In the genomic region with DNA sequence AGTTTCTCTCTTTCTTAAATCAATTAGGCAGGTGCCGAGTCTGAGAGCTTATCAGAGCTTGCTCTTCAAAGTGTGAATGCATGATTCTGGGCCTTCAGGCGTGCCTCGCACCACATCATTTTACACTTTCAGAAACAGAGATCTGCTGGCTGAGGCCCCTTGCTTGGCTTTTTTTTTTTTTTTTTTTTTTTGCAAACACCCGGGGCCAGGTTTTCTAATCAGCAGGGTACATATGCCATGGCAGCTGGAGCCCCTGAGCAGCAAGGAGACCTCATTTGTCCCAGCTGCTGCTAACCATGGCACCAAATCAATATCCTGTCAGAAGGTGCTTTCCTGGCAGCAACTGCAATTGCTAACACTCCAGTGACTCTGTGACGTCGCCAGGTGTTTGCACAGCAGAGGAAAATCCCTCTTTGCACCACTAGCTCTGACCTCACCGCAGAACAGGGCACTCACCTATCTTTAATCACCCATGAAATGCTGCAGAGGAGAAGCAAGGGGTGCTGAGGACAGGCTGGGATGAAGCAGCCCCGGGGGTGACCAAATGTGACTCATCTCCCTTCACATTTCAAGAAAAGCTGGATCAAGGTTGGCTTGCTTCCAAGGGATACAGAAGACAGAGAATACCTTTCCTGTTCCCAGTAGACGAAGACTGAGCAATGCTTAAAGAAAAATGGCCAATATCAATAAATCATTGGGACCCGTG, we compare ENCODE assay signal across 8 mouse cellular contexts.
A peak's percentile ranks its signal among the peaks of the same experiment; 100 is the strongest.
DNase-seq lines count a peak whose midpoint lies in the region; ATAC-seq and TF ChIP-seq lines count a peak whose summit lies in the region.

No protein-coding gene starts in this region.

- WGBS in heart, adult 2 months = 29% methylated on average over 10 of the region's 10 CpGs
- WGBS in forebrain, embryonic 15.5 days = 47% methylated on average over 10 of the region's 10 CpGs
- WGBS in neural tube, embryonic 15.5 days = 33% methylated on average over 10 of the region's 10 CpGs

- no peak overlapping the region for H3K9ac ChIP-seq in heart, adult 2 months (ENCODE audit: low read depth, low read length)
- H3K9ac ChIP-seq in forebrain, embryonic 15.5 days (replicated peaks) = no peak overlapping the region
- H3K9ac ChIP-seq in neural tube, embryonic 15.5 days (replicated peaks) = no peak overlapping the region

- H3K4me2 ChIP-seq in forebrain, embryonic 15.5 days (replicated peaks) = no peak overlapping the region
- no peak overlapping the region for H3K4me2 ChIP-seq in neural tube, embryonic 15.5 days

- no peak for DNase-seq in heart, adult 2 months
- DNase-seq in heart, postnatal 36 days = no peak
- peak; percentile 16 for DNase-seq in lung, postnatal 36 days
- no peak for DNase-seq in lung, postnatal 4 days
- no peak for DNase-seq in spleen, postnatal 14 days (ENCODE audit: low spot score in 2 of 2)
- DNase-seq in thymus, postnatal 36 days = no peak

- H3K36me3 ChIP-seq in heart, adult 2 months (ENCODE audit: control insufficient read depth, insufficient read depth, low read length) = no peaks in the 10 kb centered on the region
- no peaks in the 10 kb centered on the region for H3K36me3 ChIP-seq in forebrain, embryonic 15.5 days
- H3K36me3 ChIP-seq in neural tube, embryonic 15.5 days = no peaks in the 10 kb centered on the region

- peak; percentile 76 for ATAC-seq in forebrain, embryonic 15.5 days (replicated peaks)
- peak; percentile 61; the same call in 1 of the 2 replicates for ATAC-seq in neural tube, embryonic 15.5 days (ENCODE audit: low FRiP score)

- H3K4me1 ChIP-seq in heart, adult 2 months (ENCODE audit: control insufficient read depth, insufficient read depth, low read length) = peaks cover 3% of the 10 kb centered on the region; the same call in 1 of the 2 replicates
- H3K4me1 ChIP-seq in forebrain, embryonic 15.5 days = peaks cover 13% of the 10 kb centered on the region
- H3K4me1 ChIP-seq in neural tube, embryonic 15.5 days = peaks cover 11% of the 10 kb centered on the region

- H3K27me3 ChIP-seq in heart, adult 2 months (ENCODE audit: control insufficient read depth, insufficient read depth, low read length) = no peaks in the 10 kb centered on the region
- no peaks in the 10 kb centered on the region for H3K27me3 ChIP-seq in forebrain, embryonic 15.5 days
- no peaks in the 10 kb centered on the region for H3K27me3 ChIP-seq in neural tube, embryonic 15.5 days (replicated peaks)

- TF ChIP-seq CTCF in heart, adult 2 months (IDR thresholded peaks at IDR 0.05) = no peak

- no peaks in the 10 kb centered on the region for H3K9me3 ChIP-seq in forebrain, embryonic 15.5 days
- H3K9me3 ChIP-seq in neural tube, embryonic 15.5 days (replicated peaks) = no peaks in the 10 kb centered on the region

- no peak overlapping the region for H3K4me3 ChIP-seq in heart, adult 2 months
- no peak overlapping the region for H3K4me3 ChIP-seq in forebrain, embryonic 15.5 days
- H3K4me3 ChIP-seq in neural tube, embryonic 15.5 days (replicated peaks) = no peak overlapping the region

- no peaks in the 10 kb centered on the region for H3K79me2 ChIP-seq in heart, adult 2 months (replicated peaks; ENCODE audit: control insufficient read depth, insufficient read depth, low read length)

- TF ChIP-seq EP300 in heart, adult 2 months (IDR thresholded peaks at IDR 0.05; ENCODE audit: insufficient read depth, low read depth, low read length) = no peak

- intact Hi-C loops in heart, adult 2 months (cut with DNase I) = loop anchor here (10.0 kb wide), 1 partner anchor 298 kb away; no protein-coding TSS in a partner anchor
- intact Hi-C loops in heart, postnatal 36 days (cut with DNase I) = no loop called here

- TF ChIP-seq POLR2A in heart, adult 2 months (IDR thresholded peaks at IDR 0.05; ENCODE audit: insufficient read depth, low read depth, low read length) = no peak

- peak overlapping the region; percentile 36 for H3K27ac ChIP-seq in heart, adult 2 months
- H3K27ac ChIP-seq in forebrain, embryonic 15.5 days (replicated peaks) = 0 out of 2 replicates have a peak overlapping the region, but pooled peaks have one; percentile 25
- H3K27ac ChIP-seq in neural tube, embryonic 15.5 days (replicated peaks) = peak overlapping the region; percentile 48
